Mouse (Mus musculus): ENCODE results near the gene Paf1. TPM values are rescaled to one million over a fixed set of nuclear protein-coding genes. Genes with fewer than 3 reads are reported as not detected.

Paf1 gene
- total RNA-seq, 2 experiments from 2014 or later: 29.5 to 31.2 TPM

- no peak for DNase-seq (ENCODE audit: low spot score)
These were observed 39.5 kb downstream of the Paf1 start for GRCm38 (mm10) chr7:28432252-28432651.

- DNase-seq (ENCODE audit: low spot score): peak; percentile 26
These were observed 43.0 kb downstream of the Paf1 start for GRCm38 (mm10) chr7:28435660-28436259.

- DNase-seq (ENCODE audit: low spot score): peak; percentile 100
These were observed 43.6 kb downstream of the Paf1 start for GRCm38 (mm10) chr7:28436271-28436904.

GRCm38 (mm10) chr7:28436932-28437570 lies 44.3 kb downstream of the Paf1 start, which contains the start of gene Gmfg:
Gene Gmfg, plus strand, starts transcription at chr7:28437447.
- peak; percentile 84 for DNase-seq (ENCODE audit: low spot score)

GRCm38 (mm10) chr7:28437964-28438363 lies 45.2 kb downstream of the Paf1 start:
- no peak for DNase-seq (ENCODE audit: low spot score)

GRCm38 (mm10) chr7:28438771-28439170 lies 46.0 kb downstream of the Paf1 start:
- no peak for DNase-seq (ENCODE audit: low spot score)

GRCm38 (mm10) chr7:28440739-28441138 lies 48.0 kb downstream of the Paf1 start:
- peak; percentile 10 for DNase-seq (ENCODE audit: low spot score)

GRCm38 (mm10) chr7:28441776-28442485 lies 49.2 kb downstream of the Paf1 start:
- DNase-seq (ENCODE audit: low spot score): no peak

- no peak for DNase-seq (ENCODE audit: low spot score)
These were observed 49.9 kb downstream of the Paf1 start for GRCm38 (mm10) chr7:28442688-28443087.

GRCm38 (mm10) chr7:28444344-28444974 lies 51.7 kb downstream of the Paf1 start:
- DNase-seq (ENCODE audit: low spot score): no peak

- DNase-seq (ENCODE audit: low spot score): peak; percentile 77
These were observed 53.7 kb downstream of the Paf1 start for GRCm38 (mm10) chr7:28446446-28446845.

- DNase-seq (ENCODE audit: low spot score): no peak
These were observed 54.5 kb downstream of the Paf1 start for GRCm38 (mm10) chr7:28447101-28447830.

GRCm38 (mm10) chr7:28447865-28448820 lies 55.4 kb downstream of the Paf1 start:
- no peak for DNase-seq (ENCODE audit: low spot score)

Other genes with a start within 250 kb of the Paf1 start
- gene Fbl, start 223.2 kb upstream of the Paf1 start, total RNA-seq (2021): 10 to 100 TPM; 21.8 to 23.0 TPM
- gene Dyrk1b, start 213.5 kb upstream of the Paf1 start, total RNA-seq (2021): 10 to 100 TPM; 48.1 to 84.1 TPM
- 1 to 10 TPM; 3.9 to 4.6 TPM for gene Eid2, start 125.1 kb upstream of the Paf1 start, total RNA-seq (2021)
- gene Eid2b, start 115.2 kb upstream of the Paf1 start, total RNA-seq (2021): 1 to 10 TPM; 6.3 to 6.9 TPM
- not detected for gene Selenov, start 101.8 kb upstream of the Paf1 start, total RNA-seq (2021)
- gene Dll3, start 90.7 kb upstream of the Paf1 start, total RNA-seq (2021): not detected
- 10 to 100 TPM; 40.4 to 48.4 TPM for gene Timm50, start 80.9 kb upstream of the Paf1 start, total RNA-seq (2021)
- 10 to 100 TPM; 66.9 to 67.5 TPM for gene Supt5, start 54.2 kb upstream of the Paf1 start, total RNA-seq (2021)
- 100 to 1,000 TPM; 385 to 425 TPM for gene Rps16, start 42.3 kb upstream of the Paf1 start, total RNA-seq (2021)
- gene Plekhg2, start 20.4 kb upstream of the Paf1 start, total RNA-seq (2021): 1 to 10 TPM; 4.8 to 5.9 TPM
- gene Zfp36, start 12.7 kb upstream of the Paf1 start, total RNA-seq (2021): 10 to 100 TPM; 10.1 to 37.0 TPM
- gene Med29, start 243 bp upstream of the Paf1 start, total RNA-seq (2021): 10 to 100 TPM; 22.7 to 24.1 TPM
- gene Gmfg, start 44.5 kb downstream of the Paf1 start, total RNA-seq (2021): 1 to 10 TPM in 1 of 2 experiments, under 1 TPM in 1; 0.82 to 1.8 TPM
- gene Lrfn1, start 59.0 kb downstream of the Paf1 start, total RNA-seq (2021): under 1 TPM; 0.16 to 0.26 TPM
- not detected for gene Ifnl2, start 117.5 kb downstream of the Paf1 start, total RNA-seq (2021)
- gene Ifnl3, start 129.9 kb downstream of the Paf1 start, total RNA-seq (2021): not detected
- gene Sycn, start 147.9 kb downstream of the Paf1 start, total RNA-seq (2021): not detected
- gene Nccrp1, start 154.3 kb downstream of the Paf1 start, total RNA-seq (2021): not detected
- 10 to 100 TPM; 13.8 to 15.2 TPM for gene Samd4b, start 205.2 kb downstream of the Paf1 start, total RNA-seq (2021)
- 1 to 10 TPM; 2.2 to 3.8 TPM for gene Pak4, start 205.2 kb downstream of the Paf1 start, total RNA-seq (2021)
- gene Acp7, start 238.4 kb downstream of the Paf1 start, total RNA-seq (2021): not detected